Mouse (Mus musculus) kidney, embryonic 16.5 days (tissue): ENCODE measurements around the gene Cdh24. TPM values are rescaled to one million over a fixed set of nuclear protein-coding genes. Genes with fewer than 3 reads are reported as not detected.

ENCODE experiments used
- ATAC-seq: fragments of 200-750 bp; cut with Nextera tagmentation; 2 replicates; pipeline ENCODE4 v1.8.0; 2017; ENCODE audit warnings: moderate TSS enrichment; ENCODE audit not compliant: low FRiP score, low TSS enrichment
- H3K27ac ChIP-seq: fragments of 300-500 bp; sonication (generic); 2 replicates; pipeline ENCODE4 v1.5.1; 2014; ENCODE audit warnings: low read length
- H3K27me3 ChIP-seq: fragments of 300-500 bp; sonication (generic); 2 replicates; pipeline ENCODE4 v1.6.1; 2014; ENCODE audit warnings: low read length, control low read depth, mixed read lengths; ENCODE audit not compliant: insufficient read depth
- H3K36me3 ChIP-seq: fragments of 300-500 bp; sonication (generic); 2 replicates; pipeline ENCODE4 v1.6.1; 2014; ENCODE audit warnings: low read length, control low read depth, mixed read lengths; ENCODE audit not compliant: insufficient read depth
- H3K4me1 ChIP-seq: fragments of 300-500 bp; sonication (generic); 2 replicates; pipeline ENCODE4 v1.6.1; 2014; ENCODE audit warnings: low read length, control low read depth, mixed read lengths; ENCODE audit not compliant: insufficient read depth
- H3K4me2 ChIP-seq: fragments of 300-500 bp; sonication (generic); replicated peaks from 2 replicates; pipeline ENCODE4 v1.6.1; 2014; ENCODE audit warnings: low read depth, low read length
- H3K4me3 ChIP-seq: fragments of 300-500 bp; sonication (generic); 2 replicates; pipeline ENCODE4 v1.5.1; 2014; ENCODE audit warnings: mild to moderate bottlenecking, low read length
- H3K9ac ChIP-seq: fragments of 300-500 bp; sonication (generic); replicated peaks from 2 replicates; pipeline ENCODE4 v1.6.1; 2014; ENCODE audit warnings: low read length
- H3K9me3 ChIP-seq: fragments of 300-500 bp; sonication (generic); 2 replicates; pipeline ENCODE4 v1.6.1; 2016; ENCODE audit warnings: low read length, control low read depth
- WGBS: fragments of 180-500 bp; shearing (Covaris S2); extraction: QIAGEN DNeasy Blood & Tissue Kit; methylation state at CpG from one replicate; pipeline ENCODE4 v1.1.7; 2014; 5-methylcytosine and 5-hydroxymethylcytosine counted together
- polyA plus RNA-seq: library from polyadenylated mRNA; unstranded; fragments of >200 nt; fragmentation: Nextera tagmentation; extraction: Ambion mirVana; gene quantifications from 2 replicates; pipeline ENCODE4 v1.2.1, GENCODE M21; 2015

Cdh24 gene
- polyA plus RNA-seq, 1 experiment from 2014 or later, result 3.4 TPM

DNA sequence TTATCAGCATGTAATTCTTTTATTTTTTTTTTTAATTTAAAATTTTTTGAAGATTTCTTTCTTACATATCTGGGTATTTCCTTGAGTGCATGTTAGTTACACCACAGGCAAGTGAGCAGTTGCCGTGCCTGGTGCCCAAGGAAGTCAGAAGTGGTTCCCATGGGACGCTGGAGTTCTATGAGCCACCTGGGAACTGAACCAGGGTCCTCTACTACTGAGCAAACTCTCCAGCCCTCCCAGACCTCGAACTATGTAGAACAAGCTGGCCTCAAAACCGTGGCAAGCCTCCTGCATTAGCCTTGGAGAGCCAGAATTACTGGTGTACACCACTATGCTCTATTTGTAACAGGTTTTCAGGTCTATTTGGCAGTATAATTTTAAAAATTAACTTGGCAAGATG is 38.6 kb downstream of the Cdh24 start:
- Histone ChIP-seq H3K27me3 (no peaks in the 10 kb centered on the region), H3K9me3 (no peaks in the 10 kb centered on the region), H3K4me3 (peak overlapping the region; percentile 69), H3K4me2 (peak overlapping the region; percentile 55), H3K9ac (peak overlapping the region; percentile 90), H3K4me1 (peaks cover 24% of the 10 kb centered on the region), H3K36me3 (peaks cover 9% of the 10 kb centered on the region; the same call in 1 of the 2 replicates), H3K27ac (peak overlapping the region; percentile 92)
- ATAC-seq, result 0 out of 2 replicates have a peak, but pooled peaks have one; percentile 16
- WGBS, result 37% methylated on average over 4 of the region's 4 CpGs

DNA sequence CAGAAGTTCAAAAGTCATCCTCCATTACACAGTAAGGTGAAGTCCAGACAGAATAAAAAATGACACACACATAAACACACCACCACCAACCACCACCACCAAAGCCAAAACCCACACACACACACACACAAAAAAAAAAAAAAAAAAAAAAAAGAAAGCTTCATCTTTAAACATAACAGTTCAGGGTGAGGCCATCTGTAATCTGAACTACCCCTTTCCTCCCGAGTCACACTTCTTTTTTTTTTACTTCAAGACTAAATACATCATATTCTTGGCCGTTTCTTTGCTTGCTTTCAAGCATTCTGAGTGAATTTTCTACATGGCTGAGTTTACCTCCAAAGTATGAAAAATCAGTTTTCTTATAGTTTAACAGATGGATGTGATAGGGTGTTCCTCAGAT is 39.6 kb downstream of the Cdh24 start:
- Histone ChIP-seq H3K27me3 (no peaks in the 10 kb centered on the region), H3K36me3 (peaks cover 9% of the 10 kb centered on the region; the same call in 1 of the 2 replicates), H3K9ac (no peak overlapping the region), H3K4me3 (no peak overlapping the region), H3K4me2 (no peak overlapping the region), H3K4me1 (peaks cover 24% of the 10 kb centered on the region), H3K9me3 (no peaks in the 10 kb centered on the region), H3K27ac (no peak overlapping the region)
- ATAC-seq, result no peak
- WGBS, result 36% methylated on average over 2 of the region's 2 CpGs

GRCm38 (mm10) chr14:54597084-54597483 is 44.1 kb downstream of the Cdh24 start:
- Histone ChIP-seq H3K9me3 (no peaks in the 10 kb centered on the region), H3K4me1 (peaks cover 11% of the 10 kb centered on the region), H3K4me3 (no peak overlapping the region), H3K4me2 (no peak overlapping the region), H3K9ac (no peak overlapping the region), H3K27ac (no peak overlapping the region), H3K36me3 (peaks cover 25% of the 10 kb centered on the region), H3K27me3 (no peaks in the 10 kb centered on the region)
- no peak for ATAC-seq
- WGBS, result 84% methylated on average over 7 of the region's 7 CpGs

- Histone ChIP-seq H3K4me3 (no peak overlapping the region), H3K9me3 (no peaks in the 10 kb centered on the region), H3K36me3 (peaks cover 25% of the 10 kb centered on the region), H3K4me1 (peaks cover 11% of the 10 kb centered on the region), H3K27ac (no peak overlapping the region), H3K4me2 (no peak overlapping the region), H3K9ac (no peak overlapping the region), H3K27me3 (no peaks in the 10 kb centered on the region)
- no peak for ATAC-seq
- WGBS, result 74% methylated on average over 27 of the region's 28 CpGs
Measured at GRCm38 (mm10) chr14:54594631-54595414, 46.3 kb downstream of the Cdh24 start.

GRCm38 (mm10) chr14:54594055-54594454 is 47.1 kb downstream of the Cdh24 start:
- H3K9ac ChIP-seq, result no peak overlapping the region
- WGBS, result 76% methylated on average over 3 of the region's 3 CpGs
- H3K4me2 ChIP-seq, result no peak overlapping the region
- no peak overlapping the region for H3K4me3 ChIP-seq
- no peaks in the 10 kb centered on the region for H3K27me3 ChIP-seq
- H3K9me3 ChIP-seq, result no peaks in the 10 kb centered on the region
- no peak for ATAC-seq
- peaks cover 20% of the 10 kb centered on the region for H3K36me3 ChIP-seq
- H3K27ac ChIP-seq, result no peak overlapping the region
- peaks cover 11% of the 10 kb centered on the region for H3K4me1 ChIP-seq

DNA sequence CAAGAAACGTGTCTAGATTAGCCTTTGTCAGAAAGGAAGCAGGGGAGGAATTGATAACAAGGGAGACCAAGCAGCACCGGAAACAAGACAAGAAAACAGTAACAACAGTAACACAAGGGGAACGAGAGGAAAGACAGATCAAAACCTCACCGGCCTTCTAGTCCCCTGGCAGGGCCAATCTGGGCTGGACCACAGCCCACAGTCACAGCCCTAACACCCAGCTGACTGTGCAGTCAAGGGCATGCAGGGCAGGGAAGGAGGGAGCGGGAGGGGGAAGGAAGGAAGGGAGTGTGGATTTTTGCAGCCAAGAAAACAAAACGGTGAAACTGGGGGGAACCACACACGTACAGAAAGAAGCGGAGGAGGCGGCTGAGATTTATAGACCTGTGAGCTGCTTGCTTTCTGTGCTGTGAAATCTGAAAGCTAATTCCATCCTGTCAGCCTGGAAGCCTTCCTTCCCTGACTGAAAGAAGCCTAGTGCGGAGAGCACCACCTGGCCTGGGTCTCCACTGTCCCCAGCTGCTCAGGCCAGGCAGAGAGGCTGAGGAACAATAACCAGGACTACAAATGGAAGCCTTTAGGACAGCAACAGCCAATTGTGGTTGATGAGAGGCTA is 48.7 kb downstream of the Cdh24 start:
- Histone ChIP-seq H3K4me1 (peaks cover 11% of the 10 kb centered on the region), H3K4me2 (peak overlapping the region; percentile 18; the same call in 1 of the 2 replicates), H3K9me3 (no peaks in the 10 kb centered on the region), H3K9ac (peak overlapping the region; percentile 40), H3K27me3 (no peaks in the 10 kb centered on the region), H3K4me3 (no peak overlapping the region), H3K36me3 (peaks cover 16% of the 10 kb centered on the region), H3K27ac (peak overlapping the region; percentile 92)
- peak; percentile 89 for ATAC-seq
- WGBS, result 14% methylated on average over 10 of the region's 10 CpGs

DNA sequence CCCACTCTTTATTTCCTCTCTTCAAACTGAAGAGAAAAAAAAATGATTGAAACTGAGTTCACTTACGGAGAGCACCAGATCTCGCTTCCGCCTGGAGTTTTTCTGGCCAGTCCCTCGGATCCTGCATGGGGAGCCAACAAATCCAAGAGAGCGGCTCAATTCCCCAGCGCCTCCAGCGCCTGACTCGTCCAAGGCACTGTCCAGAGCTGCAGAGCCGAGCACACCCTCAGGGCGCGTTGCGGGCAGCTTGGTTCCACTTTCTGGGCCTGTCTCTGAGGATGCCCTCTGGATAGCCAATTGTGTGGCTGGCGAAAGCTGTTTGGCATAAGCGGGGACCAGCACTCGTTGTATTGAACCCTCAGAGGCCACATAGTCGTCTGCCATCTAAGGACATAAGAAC is 50.1 kb downstream of the Cdh24 start:
- no peak for ATAC-seq
- peaks cover 16% of the 10 kb centered on the region for H3K36me3 ChIP-seq
- 91% methylated on average over 16 of the region's 16 CpGs for WGBS
- H3K4me1 ChIP-seq, result peaks cover 11% of the 10 kb centered on the region
- H3K4me3 ChIP-seq, result no peak overlapping the region
- H3K9me3 ChIP-seq, result no peaks in the 10 kb centered on the region
- H3K9ac ChIP-seq, result no peak overlapping the region
- H3K27me3 ChIP-seq, result no peaks in the 10 kb centered on the region
- no peak overlapping the region for H3K27ac ChIP-seq
- H3K4me2 ChIP-seq, result no peak overlapping the region

DNA sequence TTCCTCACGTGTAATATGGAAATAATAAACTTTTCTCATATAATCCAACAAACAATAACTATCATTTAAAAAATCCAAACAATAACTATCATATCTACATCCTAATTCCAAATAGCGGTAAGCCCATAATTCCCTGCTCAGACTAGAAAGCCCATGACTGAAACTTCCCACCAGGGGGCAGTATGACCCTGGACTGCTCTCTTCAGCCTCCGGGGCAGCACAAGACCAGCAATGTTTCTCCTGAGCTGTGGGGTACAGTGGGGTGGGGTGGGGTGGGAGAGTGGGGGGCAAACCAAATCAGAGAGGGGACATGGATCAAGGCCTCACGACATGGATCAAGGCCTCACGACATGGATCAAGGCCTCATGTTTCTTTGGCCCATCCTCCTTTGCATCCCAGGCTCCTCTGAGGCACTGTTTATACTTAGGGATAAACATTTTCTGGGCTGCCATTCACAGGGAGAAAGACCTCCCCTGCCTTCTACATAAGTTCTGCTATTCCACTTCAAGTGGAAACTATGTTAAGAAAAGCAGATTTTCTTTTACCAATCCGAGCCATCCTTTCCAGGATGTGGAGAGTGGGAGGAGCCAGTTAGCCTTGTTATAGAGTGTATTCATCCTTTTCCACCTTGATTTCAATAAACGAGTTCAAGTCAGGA is 57.4 kb downstream of the Cdh24 start:
- peaks cover 16% of the 10 kb centered on the region for H3K36me3 ChIP-seq

DNA sequence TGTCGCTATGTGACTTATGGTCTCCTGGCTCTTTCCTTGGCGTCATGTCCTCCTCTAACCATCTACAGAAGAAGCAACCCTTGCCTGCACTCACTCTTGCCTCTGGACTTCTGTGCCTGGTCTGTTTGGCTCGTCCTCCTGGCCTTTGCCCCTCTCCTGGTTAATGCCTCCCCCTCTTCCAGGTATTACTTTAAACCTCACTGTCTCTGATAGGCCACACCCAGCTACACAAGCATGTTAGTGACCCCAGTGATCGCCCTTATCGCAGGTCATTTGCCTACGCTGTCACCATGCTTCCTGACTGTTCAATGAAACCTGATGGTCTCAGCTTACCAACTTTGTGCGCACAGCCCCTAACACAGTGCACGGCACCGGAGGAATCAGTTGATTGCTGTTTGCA is 58.6 kb downstream of the Cdh24 start:
- no peak overlapping the region for H3K9ac ChIP-seq
- no peak for ATAC-seq
- H3K9me3 ChIP-seq, result no peaks in the 10 kb centered on the region
- H3K4me3 ChIP-seq, result no peak overlapping the region
- WGBS, result 84% methylated on average over 9 of the region's 9 CpGs
- peaks cover 6% of the 10 kb centered on the region for H3K4me1 ChIP-seq
- H3K36me3 ChIP-seq, result peaks cover 16% of the 10 kb centered on the region
- no peak overlapping the region for H3K4me2 ChIP-seq
- no peaks in the 10 kb centered on the region for H3K27me3 ChIP-seq
- H3K27ac ChIP-seq, result no peak overlapping the region

More for the DNA sequence above, 57.4 kb downstream of the Cdh24 start:
- Histone ChIP-seq H3K27me3 (no peaks in the 10 kb centered on the region), H3K9ac (no peak overlapping the region), H3K4me2 (no peak overlapping the region), H3K4me3 (no peak overlapping the region), H3K9me3 (no peaks in the 10 kb centered on the region), H3K4me1 (no peaks in the 10 kb centered on the region), H3K27ac (no peak overlapping the region)
- WGBS, result 37% methylated on average over 7 of the region's 7 CpGs
- no peak for ATAC-seq
